Mouse (Mus musculus) cerebellum, adult 9-10 months (tissue): ENCODE results near the gene Rtn2.

ENCODE experiments used
- DNase-seq: peaks from one replicate; pipeline ENCODE4 v3.0.0; 2022

The Rtn2 gene

DNA sequence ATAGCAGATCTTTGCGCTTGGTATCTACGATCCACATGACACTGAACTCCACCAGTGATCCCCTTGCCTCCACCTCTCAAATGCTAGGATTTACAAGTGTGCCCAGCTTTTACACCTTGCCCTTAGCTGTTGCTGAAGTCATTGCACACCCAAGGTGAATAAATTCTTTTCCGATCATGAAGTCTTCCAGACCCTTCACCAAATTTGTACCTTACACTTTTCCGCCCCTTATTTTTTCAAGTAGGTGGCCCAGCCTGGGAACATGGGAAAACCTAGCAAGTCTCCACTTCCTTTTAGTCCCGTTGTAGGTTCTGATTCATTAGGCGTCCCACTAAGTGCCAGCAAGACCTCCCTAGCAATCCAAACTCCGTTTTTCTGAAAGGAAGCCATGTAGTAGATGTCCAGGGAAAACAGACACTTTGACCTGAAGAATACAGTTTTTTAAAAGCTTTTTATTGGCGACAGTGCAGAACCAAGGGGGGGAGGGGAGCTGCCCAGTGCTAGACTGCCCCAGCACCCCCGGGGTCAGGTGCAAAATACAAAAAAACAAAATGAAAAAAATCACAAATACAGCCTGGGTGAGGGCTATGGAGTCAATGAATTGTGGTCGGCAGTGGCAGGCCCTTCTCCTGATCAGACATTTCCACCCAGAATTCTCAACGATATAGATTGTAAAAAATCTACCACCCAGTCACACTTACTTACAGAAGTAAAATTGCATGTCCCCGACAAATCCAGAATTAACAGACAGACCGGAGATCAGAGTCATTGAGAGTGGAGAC, 20.0 kb downstream of the Rtn2 start:
- DNase-seq = peak; percentile 55

DNA sequence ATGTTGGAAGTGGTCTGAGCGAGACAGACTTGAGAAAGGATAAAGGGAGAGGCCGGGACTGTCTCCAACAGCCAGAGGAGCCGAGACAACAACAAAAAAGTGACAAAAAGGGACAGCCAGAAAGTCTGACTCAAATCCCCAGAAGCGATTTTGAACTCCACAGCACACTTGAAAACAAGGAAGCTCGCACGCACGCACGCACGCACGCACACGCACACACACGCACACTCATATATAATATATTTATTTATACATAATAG, 20.6 kb downstream of the Rtn2 start:
- no peak for DNase-seq

DNA sequence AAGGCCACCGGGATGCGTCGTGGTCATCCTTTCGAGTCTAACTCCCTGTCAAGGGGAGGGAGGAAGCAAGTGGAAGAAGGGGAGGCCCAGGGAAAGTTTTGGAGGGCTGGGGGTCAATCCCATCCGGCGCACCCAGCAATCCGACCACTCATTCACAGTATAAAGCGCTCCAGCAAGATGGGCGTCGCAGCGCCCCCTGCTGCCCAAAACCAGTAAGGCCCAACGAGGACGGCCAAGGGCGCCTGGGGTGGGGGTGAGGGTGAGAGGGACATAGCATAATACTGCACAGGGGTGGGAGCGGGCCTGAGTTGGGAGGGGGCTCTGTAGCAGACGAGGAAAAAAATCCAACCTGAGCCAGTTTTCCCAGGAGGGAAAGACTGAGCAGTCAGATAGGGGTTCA, 21.3 kb downstream of the Rtn2 start:
- peak; percentile 89 for DNase-seq

GRCm38 (mm10) chr7:19304501-19305412, 22.3 kb downstream of the Rtn2 start:
- DNase-seq = no peak

DNA sequence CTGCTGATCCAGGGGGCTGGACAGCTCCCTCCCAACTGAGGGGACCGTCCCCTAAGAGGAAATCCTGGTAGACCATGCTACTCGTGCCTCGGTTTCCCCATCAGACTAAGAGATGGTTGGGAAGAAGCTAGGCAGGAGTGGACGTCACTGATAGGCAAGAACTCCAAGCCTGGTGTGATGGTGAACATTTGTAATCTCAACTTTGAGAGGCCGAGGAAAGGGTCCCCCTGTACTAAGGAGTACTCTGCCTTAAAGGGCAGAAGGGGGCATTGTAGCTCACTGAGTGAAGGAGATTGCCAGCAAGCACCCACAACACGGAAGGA, 22.9 kb downstream of the Rtn2 start:
- DNase-seq = no peak

DNA sequence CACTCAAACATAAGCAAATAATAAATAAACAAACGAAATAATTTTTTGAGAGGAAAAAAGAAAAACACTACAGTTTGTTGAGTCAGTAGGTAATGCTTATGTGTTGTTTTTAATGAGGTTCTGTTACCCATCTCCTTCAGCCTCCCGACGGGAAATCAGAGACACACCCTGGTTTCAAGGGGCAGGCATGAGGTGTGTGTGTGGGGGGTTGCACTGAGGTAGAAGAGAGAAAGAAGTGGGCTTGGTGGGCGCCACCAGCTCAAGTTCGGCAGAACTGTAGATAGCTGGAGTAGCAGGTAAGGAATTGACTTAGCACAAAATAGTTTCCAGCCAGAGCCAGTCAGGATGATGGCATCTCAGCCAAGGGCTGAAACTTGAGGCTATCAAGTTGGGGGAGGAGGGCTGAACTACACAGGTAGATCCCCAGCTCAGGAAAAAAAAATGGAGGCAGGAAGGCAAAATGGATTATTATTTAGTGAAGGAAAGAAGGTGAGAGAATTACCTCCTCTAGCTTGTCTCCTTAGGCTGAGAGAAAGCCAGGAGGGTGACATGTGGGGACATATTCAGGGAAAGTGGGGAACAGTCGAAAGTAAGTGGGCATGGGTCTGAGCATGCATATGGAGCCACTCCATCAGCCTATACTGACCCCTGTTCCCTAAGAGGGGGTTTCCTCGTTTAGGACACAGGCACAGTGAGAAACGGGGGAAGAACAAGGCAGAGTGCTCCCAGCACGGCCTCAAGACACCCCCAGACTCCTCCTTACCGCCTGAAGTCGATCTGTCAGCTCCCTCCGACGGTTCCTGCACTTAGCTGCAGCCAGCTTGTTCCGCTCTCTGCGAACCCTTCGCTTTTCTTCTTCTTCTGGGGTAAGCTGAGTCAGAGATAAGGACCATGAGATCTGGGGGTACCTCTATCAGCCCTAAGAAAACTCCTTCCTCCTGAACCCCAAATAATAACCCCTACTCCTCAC, 23.7 kb downstream of the Rtn2 start:
- no peak for DNase-seq

- DNase-seq = peak; percentile 74
Observed at GRCm38 (mm10) chr7:19306819-19307738, 24.7 kb downstream of the Rtn2 start.

DNA sequence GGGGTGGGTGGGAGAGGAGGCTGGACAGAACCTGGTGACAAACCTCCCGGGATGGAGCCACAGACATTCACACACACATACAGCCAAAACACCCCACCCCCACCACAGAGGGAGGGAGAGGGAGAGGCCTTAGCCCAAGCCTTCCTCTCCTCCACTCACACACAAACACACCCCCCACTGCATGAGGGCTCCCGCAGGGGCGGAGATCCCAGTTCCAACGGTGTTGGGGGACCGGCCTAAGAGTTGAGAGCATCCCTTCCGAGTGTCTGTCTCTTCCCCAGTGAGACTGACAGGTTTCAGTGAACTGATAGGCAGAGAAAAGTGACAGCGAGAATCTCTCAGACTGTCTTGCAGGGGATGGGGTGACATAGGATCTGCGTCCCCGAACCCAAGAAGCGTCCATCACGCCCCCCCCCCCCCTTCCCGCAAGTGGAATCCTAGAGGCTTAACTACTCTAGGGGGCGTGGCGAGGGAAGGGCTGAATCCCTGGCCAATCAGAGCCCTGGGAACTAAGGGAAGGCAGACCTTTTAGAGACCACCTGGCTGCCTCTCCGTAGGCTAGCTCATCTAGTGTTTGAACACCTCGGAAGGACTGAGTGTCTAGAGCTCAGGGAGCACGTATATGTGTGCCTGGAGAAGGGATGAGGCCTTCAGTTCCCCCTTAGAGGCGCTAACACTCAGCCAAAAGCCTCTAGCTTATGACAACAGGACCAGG, 25.5 kb downstream of the Rtn2 start:
- DNase-seq = peak; percentile 87

DNA sequence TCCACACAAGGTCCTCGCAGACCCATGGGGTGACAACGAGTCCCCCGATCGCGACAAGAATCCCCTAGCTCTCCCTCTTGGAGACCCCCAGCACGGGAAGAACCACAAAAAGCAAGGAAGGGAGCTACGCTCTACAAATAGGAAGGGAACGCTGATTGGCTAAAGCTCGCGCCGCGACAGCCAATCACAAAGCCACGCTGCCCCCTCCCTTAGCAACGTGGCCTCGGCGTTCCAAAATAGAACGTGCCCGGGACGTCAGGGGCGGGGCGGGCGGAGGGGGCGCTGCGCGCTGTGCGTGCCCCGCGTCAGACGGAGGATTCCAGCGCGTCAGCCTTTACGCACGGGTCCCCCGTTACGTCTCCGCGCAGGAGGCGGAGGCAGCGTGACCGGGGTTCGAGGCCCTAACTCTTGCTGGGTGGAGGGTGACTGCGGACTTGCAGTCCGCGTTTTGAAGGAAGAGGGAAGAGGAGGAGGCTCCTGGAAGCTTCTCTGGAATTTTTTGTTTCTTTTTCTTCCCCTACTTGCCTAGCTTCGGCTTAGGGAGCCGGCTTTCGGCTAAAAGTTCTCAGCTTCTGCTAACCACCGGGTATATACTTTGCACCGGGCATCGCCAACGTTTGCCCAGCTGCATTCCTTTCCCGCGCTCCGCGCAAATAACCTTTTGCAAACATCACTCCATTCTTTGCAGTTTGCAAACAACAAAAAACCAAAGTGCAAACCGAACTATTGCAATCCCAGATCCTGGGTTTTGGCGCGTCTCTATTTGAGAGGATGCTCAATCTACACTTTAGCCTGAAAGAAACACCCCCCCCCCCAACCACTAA, 26.2 kb downstream of the Rtn2 start:
- peak; percentile 97 for DNase-seq

- DNase-seq = no peak
Observed at GRCm38 (mm10) chr7:19309278-19309883, 27.0 kb downstream of the Rtn2 start.

- peak; percentile 97 for DNase-seq
Observed at GRCm38 (mm10) chr7:19309884-19310641, 27.6 kb downstream of the Rtn2 start, which contains the start of gene Fosb. Fosb (minus strand) TSS chr7:19310051.

- DNase-seq = no peak
Observed at GRCm38 (mm10) chr7:19311991-19312390, 29.6 kb downstream of the Rtn2 start.

GRCm38 (mm10) chr7:19314033-19314432, 31.6 kb downstream of the Rtn2 start:
- DNase-seq = no peak

DNA sequence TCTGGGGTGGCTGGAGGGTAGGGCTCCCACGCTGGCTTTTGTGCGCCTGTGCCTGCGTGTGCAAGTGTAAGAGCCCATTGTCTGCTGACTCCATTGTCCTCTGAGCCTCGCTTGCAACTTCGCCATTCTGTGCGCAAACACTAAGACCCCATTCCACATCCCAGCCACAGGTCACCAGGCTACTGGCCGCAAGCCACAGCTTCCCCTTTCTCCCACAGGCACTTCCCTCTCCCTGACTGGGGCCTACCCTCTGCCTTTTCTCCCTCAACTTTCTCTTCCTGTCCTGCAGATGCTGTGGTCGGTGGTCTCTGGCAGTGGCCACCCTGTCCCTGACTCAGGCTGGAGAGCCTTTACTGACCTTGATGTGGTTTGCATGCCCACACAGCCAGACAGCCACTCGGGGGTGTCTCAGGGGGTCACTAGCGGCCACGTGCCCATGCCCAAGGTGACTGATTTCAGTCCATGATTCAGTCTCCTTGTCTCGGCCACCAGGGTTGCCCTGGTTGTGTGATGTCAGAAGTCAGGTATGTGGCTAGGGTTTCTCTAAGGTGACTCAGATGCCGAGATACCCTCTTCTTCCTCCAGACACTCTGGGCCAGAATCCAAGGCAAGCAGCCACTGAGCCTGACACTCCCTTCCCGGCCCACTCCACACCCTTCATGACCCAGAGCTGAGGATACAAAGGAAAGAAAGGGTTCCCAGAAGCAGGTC, 34.2 kb downstream of the Rtn2 start:
- DNase-seq = no peak

DNA sequence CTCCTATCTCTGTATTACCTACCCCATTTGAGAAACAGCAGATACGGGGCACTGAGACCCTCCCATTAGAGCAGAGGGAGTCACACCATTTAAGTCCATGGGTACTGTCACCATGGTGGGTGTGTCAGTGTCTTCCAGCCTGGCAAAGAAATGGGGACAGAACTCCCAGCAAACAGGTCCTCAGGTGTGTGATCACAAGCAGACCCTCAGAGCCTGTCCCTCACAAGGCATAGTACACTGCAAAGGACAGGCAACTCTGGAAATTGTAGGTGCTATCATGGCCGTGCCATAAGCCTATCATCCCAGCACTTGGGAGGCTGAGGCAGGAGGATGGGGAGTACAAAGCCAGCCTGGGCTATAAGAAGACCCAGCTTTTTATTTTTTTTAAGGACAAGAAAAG, 35.8 kb downstream of the Rtn2 start:
- no peak for DNase-seq

DNA sequence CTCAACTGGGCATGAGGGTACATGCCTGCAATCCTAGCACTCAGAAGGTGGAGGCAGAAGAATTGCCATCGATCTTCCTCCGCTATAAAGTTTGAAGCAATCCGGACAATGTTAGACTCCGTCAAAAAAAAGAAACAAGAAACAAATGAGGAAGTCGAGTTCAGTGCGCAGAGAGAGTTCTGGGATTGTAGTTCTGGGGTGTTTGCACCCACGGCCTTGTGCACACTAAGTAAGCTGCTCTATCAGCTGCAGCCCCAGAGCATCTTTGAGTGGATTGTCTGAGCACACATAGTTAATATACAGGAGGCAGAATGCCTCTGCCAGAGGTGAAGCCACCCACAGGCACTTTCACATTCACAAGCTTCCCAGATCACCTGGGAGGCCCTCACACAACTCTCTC, 36.3 kb downstream of the Rtn2 start:
- no peak for DNase-seq

DNA sequence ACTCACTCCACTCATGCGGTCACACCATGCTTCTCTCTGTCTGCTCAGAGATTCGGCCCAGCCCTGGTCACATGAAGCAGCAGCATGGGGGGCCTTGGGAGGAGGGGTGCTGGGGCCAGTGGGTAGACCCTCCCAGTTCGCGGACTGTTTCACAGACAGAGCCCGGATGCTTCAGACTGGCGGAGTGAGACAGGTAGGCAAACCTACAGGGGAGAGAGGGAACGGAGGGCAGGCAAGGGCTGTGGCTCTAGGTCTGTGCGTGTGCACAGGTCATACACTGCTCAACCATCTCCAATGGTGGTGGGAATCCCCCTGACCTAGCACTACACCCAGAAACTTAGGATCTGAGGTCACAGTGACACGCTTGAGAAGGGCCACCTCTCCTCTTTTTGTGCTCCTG, 37.0 kb downstream of the Rtn2 start:
- no peak for DNase-seq

- peak; percentile 91 for DNase-seq
Observed at GRCm38 (mm10) chr7:19319906-19320305, 37.5 kb downstream of the Rtn2 start.

DNA sequence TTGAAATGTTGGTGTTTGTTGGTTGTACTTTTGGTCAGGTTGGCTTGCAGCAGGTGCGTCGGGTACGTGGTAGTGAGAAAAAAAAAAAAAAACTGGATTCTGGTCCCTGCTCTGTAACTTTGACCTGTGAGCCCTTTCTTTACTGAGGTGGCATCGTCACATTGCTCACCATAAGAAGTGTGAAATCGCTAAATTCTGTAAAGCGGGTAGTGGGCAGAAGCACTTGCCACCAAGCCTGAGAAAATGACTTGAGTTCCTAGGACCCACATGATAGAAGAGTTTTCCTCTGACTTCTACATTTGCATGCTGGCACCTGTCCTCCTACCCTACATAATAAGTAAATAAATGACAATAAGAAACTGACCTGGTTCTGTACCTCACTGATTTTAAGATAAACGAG, 38.2 kb downstream of the Rtn2 start:
- DNase-seq = no peak
